Mouse (Mus musculus): ENCODE measurements around the gene Cdkn2aip. TPM values are rescaled to one million over a fixed set of nuclear protein-coding genes. Genes with fewer than 3 reads are reported as not detected.

Gene Cdkn2aip
- polyA plus RNA-seq, 1 experiment from 2014 or later: 37.2 TPM

GRCm38 (mm10) chr8:47693119-47693518 lies 20.6 kb downstream of the Cdkn2aip start:
- H3K27ac ChIP-seq (replicated peaks): no peak overlapping the region
- H3K9ac ChIP-seq: no peak overlapping the region
- ATAC-seq (ENCODE audit: low read depth): no peak
- H3K36me3 ChIP-seq: no peaks in the 10 kb centered on the region
- H3K9me3 ChIP-seq: no peaks in the 10 kb centered on the region
- H3K27me3 ChIP-seq: peaks cover 8% of the 10 kb centered on the region; the same call in 1 of the 2 replicates
- WGBS: 8% methylated on average over 2 of the region's 2 CpGs
- no peak overlapping the region for H3K4me2 ChIP-seq
- peaks cover 9% of the 10 kb centered on the region for H3K4me1 ChIP-seq (replicated peaks)
- H3K4me3 ChIP-seq: no peak overlapping the region

DNA sequence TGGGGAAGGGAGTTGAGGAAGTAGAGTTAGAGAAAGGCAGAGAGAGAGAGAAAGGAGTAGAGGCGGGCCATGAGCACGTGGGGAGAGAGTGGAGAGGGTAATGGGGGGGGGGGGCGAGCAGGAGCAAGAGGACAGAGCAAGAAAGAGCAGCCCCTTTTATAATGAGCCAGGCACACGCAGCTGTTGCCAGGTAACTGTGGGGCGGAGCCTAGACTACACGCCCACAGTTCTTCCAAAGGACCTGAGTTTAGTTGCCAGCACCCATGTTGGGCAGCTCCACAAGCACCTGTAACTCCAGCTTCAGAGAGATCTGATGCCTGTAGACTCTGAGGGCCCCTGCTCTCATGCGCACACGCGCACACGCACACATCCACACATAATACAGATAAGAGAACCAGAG lies 21.9 kb downstream of the Cdkn2aip start:
- Histone ChIP-seq H3K36me3 (no peaks in the 10 kb centered on the region), H3K4me2 (no peak overlapping the region), H3K4me1 (replicated peaks) (peaks cover 9% of the 10 kb centered on the region), H3K9ac (no peak overlapping the region), H3K4me3 (no peak overlapping the region), H3K9me3 (no peaks in the 10 kb centered on the region), H3K27ac (replicated peaks) (no peak overlapping the region), H3K27me3 (peaks cover 8% of the 10 kb centered on the region; the same call in 1 of the 2 replicates)
- 0 out of 2 replicates have a peak, but pooled peaks have one; percentile 15 for ATAC-seq (ENCODE audit: low read depth)
- WGBS: 71% methylated on average over 10 of the region's 10 CpGs

DNA sequence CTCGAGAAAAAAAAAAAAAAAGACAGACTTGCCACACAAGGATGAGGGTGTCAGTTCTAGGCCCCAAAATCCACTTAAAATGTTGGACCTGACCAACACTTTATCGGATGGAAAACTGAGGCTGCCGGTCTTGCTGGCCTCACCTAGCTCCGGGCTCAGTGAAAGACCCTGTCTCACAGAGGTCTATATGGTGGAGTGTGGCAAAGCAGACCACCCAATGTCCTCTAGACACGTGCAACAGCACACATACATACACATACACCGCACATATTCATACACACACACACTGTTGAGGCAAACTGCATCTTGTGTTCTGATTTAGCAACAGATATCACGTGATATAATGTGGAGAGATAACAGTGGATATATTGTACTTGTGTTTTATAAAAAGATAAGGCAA lies 22.4 kb downstream of the Cdkn2aip start:
- WGBS: 49% methylated on average over 7 of the region's 7 CpGs
- ATAC-seq (ENCODE audit: low read depth): no peak
- Histone ChIP-seq H3K9me3 (no peaks in the 10 kb centered on the region), H3K4me3 (no peak overlapping the region), H3K9ac (no peak overlapping the region), H3K36me3 (no peaks in the 10 kb centered on the region), H3K4me1 (replicated peaks) (peaks cover 9% of the 10 kb centered on the region), H3K27ac (replicated peaks) (no peak overlapping the region), H3K27me3 (peaks cover 8% of the 10 kb centered on the region; the same call in 1 of the 2 replicates), H3K4me2 (peak overlapping the region; percentile 53)

DNA sequence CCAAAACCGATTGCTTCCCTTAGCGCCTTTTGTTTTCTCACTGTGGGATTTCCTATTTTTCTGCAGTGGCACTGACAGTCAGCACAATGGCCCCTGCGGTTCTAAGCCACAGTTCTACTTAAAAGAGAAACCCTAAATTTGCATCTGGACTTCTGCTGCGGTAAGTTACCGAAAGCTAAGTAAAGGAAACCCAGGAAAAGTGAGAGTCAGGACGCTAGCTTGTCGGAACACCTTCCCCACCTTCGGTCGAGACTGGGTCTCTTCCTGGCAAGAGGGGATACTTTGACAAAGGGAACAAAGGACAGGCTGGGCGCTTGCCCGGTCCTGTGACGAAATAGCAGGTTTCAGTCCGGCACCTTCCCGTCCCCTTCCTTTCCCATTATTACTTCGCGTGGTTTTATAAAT lies 23.1 kb downstream of the Cdkn2aip start:
- H3K4me1 ChIP-seq (replicated peaks): peaks cover 9% of the 10 kb centered on the region
- peaks cover 8% of the 10 kb centered on the region; the same call in 1 of the 2 replicates for H3K27me3 ChIP-seq
- peak overlapping the region; percentile 53 for H3K4me2 ChIP-seq
- peak overlapping the region; percentile 29 for H3K4me3 ChIP-seq
- under 1% methylated on average over 16 of the region's 16 CpGs for WGBS
- no peak overlapping the region for H3K27ac ChIP-seq (replicated peaks)
- no peaks in the 10 kb centered on the region for H3K9me3 ChIP-seq
- H3K9ac ChIP-seq: peak overlapping the region; percentile 47
- no peaks in the 10 kb centered on the region for H3K36me3 ChIP-seq
- no peak for ATAC-seq (ENCODE audit: low read depth)

DNA sequence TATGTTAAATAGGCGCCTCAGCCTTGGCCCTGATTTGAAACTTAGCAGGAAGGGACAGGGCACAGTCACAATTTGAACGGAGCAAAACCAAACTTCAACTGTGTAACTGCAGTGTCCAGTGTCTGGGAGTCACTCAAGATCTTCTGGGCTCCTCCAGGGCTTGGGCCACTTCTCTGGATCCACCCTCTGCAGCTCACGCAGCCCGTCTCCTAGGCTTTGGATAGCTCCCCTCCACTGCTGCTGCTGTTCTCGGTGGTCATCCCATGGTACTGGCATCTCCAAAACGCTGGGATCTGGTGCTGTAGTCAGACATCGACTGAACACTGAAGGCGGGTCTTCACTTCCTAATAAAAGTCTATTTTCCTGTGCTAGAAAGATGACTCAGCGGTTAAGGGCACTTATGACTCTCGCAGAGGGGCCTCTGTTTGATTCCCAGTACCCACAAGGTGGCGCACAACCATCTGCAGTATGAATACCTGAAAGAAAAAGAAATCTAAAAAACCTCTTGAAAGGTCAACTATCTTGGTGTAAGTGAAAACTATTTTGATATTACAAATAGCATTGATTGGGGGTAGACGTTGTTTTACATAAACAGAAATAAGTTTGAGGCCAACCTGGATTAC lies 23.9 kb downstream of the Cdkn2aip start:
- H3K4me2 ChIP-seq: no peak overlapping the region
- H3K27ac ChIP-seq (replicated peaks): no peak overlapping the region
- no peak overlapping the region for H3K9ac ChIP-seq
- 58% methylated on average over 12 of the region's 12 CpGs for WGBS
- no peaks in the 10 kb centered on the region for H3K9me3 ChIP-seq
- H3K4me3 ChIP-seq: no peak overlapping the region
- peaks cover 8% of the 10 kb centered on the region; the same call in 1 of the 2 replicates for H3K27me3 ChIP-seq
- no peaks in the 10 kb centered on the region for H3K36me3 ChIP-seq
- 0 out of 2 replicates have a peak, but pooled peaks have one; percentile 3 for ATAC-seq (ENCODE audit: low read depth)
- peaks cover 9% of the 10 kb centered on the region for H3K4me1 ChIP-seq (replicated peaks)

GRCm38 (mm10) chr8:47684441-47684840 lies 29.3 kb downstream of the Cdkn2aip start:
- H3K4me3 ChIP-seq: no peak overlapping the region
- ATAC-seq (ENCODE audit: low read depth): no peak
- no peak overlapping the region for H3K27ac ChIP-seq (replicated peaks)
- H3K4me1 ChIP-seq (replicated peaks): no peaks in the 10 kb centered on the region
- no peaks in the 10 kb centered on the region for H3K36me3 ChIP-seq
- H3K4me2 ChIP-seq: no peak overlapping the region
- H3K27me3 ChIP-seq: no peaks in the 10 kb centered on the region
- WGBS: 76% methylated on average over 5 of the region's 5 CpGs
- H3K9ac ChIP-seq: no peak overlapping the region
- H3K9me3 ChIP-seq: no peaks in the 10 kb centered on the region

DNA sequence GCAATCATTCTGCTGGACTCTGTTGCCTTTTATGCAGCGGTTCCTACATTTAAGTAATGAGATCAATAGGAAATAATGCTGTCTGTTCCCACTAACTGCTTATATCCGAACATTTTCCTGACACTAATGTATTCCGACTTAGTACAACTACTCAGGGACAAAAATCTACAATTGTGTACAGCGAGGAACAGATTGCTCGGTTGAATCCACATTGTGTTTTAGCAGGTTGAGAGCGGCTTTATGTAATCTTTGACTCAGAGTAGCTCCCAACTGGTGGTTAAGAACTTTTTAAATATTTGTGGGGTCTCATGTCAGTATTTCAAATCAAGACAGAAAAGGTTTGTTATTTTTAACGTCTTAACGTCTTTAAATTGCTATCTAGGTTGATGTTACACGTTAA lies 29.7 kb downstream of the Cdkn2aip start:
- no peaks in the 10 kb centered on the region for H3K27me3 ChIP-seq
- H3K27ac ChIP-seq (replicated peaks): no peak overlapping the region
- no peak for ATAC-seq (ENCODE audit: low read depth)
- no peaks in the 10 kb centered on the region for H3K4me1 ChIP-seq (replicated peaks)
- no peak overlapping the region for H3K9ac ChIP-seq
- no peak overlapping the region for H3K4me2 ChIP-seq
- H3K9me3 ChIP-seq: no peaks in the 10 kb centered on the region
- 89% methylated on average over 9 of the region's 9 CpGs for WGBS
- H3K4me3 ChIP-seq: no peak overlapping the region
- H3K36me3 ChIP-seq: no peaks in the 10 kb centered on the region

- H3K27me3 ChIP-seq: no peaks in the 10 kb centered on the region
- 84% methylated on average over 4 of the region's 4 CpGs for WGBS
- H3K4me1 ChIP-seq (replicated peaks): peaks cover 8% of the 10 kb centered on the region
- H3K4me3 ChIP-seq: no peak overlapping the region
- H3K9ac ChIP-seq: no peak overlapping the region
- H3K27ac ChIP-seq (replicated peaks): no peak overlapping the region
- H3K36me3 ChIP-seq: no peaks in the 10 kb centered on the region
- no peak for ATAC-seq (ENCODE audit: low read depth)
- no peak overlapping the region for H3K4me2 ChIP-seq
- no peaks in the 10 kb centered on the region for H3K9me3 ChIP-seq
Observed at GRCm38 (mm10) chr8:47680306-47680705, 33.4 kb downstream of the Cdkn2aip start.

- Histone ChIP-seq H3K9me3 (no peaks in the 10 kb centered on the region), H3K27ac (replicated peaks) (no peak overlapping the region), H3K36me3 (no peaks in the 10 kb centered on the region), H3K4me1 (replicated peaks) (peaks cover 8% of the 10 kb centered on the region), H3K4me3 (no peak overlapping the region), H3K9ac (no peak overlapping the region), H3K27me3 (no peaks in the 10 kb centered on the region), H3K4me2 (no peak overlapping the region)
- no peak for ATAC-seq (ENCODE audit: low read depth)
- 80% methylated on average over 1 of the region's 1 CpGs for WGBS
Observed at GRCm38 (mm10) chr8:47679603-47680002, 34.1 kb downstream of the Cdkn2aip start.

DNA sequence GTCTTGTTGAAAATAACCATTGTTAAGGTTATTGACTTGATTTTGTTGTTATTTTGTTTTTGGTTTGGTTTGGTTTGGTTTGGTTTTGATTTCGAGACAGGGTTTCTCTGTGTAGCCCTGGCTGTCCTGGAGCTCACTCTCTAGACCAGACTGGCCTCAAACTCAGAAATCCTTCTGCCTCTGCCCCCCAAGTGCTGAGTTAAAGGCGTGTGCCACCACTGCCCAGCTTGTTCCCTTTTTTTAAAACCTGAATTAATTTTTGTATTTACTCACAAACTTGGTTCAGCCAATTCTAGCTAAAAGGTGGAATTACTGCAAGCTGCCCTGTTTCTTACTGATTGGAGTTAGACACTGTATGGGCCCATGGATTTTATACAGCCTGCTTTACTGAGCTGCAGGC lies 37.1 kb downstream of the Cdkn2aip start:
- H3K4me2 ChIP-seq: peak overlapping the region; percentile 75
- no peak for ATAC-seq (ENCODE audit: low read depth)
- H3K9ac ChIP-seq: peak overlapping the region; percentile 89; the same call in 1 of the 2 replicates
- peaks cover 12% of the 10 kb centered on the region for H3K4me1 ChIP-seq (replicated peaks)
- H3K27ac ChIP-seq (replicated peaks): no peak overlapping the region
- no peaks in the 10 kb centered on the region for H3K27me3 ChIP-seq
- H3K4me3 ChIP-seq: peak overlapping the region; percentile 84
- no peaks in the 10 kb centered on the region for H3K36me3 ChIP-seq
- no peaks in the 10 kb centered on the region for H3K9me3 ChIP-seq
- 56% methylated on average over 2 of the region's 2 CpGs for WGBS

DNA sequence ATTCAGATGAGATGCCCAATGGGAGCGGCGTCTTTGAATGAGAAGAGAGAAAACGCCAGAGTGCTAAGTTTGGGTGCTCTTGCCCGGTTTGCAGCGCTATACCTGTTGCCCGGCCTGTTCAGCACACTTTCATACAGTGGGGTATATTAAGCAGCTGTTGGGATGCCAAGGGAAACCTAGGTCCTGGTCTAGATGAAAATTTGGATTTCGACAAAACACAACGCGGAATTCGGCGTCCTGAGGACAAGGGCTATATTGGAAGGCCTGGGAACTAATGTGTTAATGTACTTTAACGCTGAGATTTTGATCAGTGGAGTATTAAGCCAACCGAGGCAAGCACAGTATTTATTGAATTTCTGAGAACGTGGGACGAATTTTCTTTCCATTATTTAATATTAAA lies 37.5 kb downstream of the Cdkn2aip start:
- H3K27me3 ChIP-seq: no peaks in the 10 kb centered on the region
- H3K4me2 ChIP-seq: peak overlapping the region; percentile 75
- H3K4me1 ChIP-seq (replicated peaks): peaks cover 12% of the 10 kb centered on the region
- WGBS: 4% methylated on average over 15 of the region's 15 CpGs
- peak overlapping the region; percentile 89 for H3K9ac ChIP-seq
- H3K36me3 ChIP-seq: no peaks in the 10 kb centered on the region
- H3K27ac ChIP-seq (replicated peaks): no peak overlapping the region; the same call in 1 of the 2 replicates
- peak overlapping the region; percentile 84 for H3K4me3 ChIP-seq
- H3K9me3 ChIP-seq: no peaks in the 10 kb centered on the region
- no peak for ATAC-seq (ENCODE audit: low read depth)

DNA sequence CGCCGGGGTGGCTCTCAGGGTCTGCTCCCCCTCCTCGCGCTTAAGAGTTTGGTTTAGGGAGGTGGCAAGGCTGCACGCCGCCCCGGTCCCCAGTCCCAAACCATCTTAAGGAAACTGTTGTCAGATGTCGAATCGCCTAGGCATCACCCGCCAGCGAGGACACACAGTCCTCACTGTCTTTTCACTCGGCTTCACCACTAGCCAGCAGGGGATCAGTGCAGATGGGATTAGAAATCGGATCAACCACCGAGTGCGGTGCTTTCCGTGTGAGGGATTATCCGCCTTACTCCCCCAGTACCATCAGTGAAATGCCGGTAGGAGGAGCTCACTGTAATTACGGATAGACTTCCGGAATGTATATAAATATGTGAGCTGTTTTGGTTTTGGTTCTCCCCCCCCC lies 37.9 kb downstream of the Cdkn2aip start:
- H3K27me3 ChIP-seq: no peaks in the 10 kb centered on the region
- H3K27ac ChIP-seq (replicated peaks): peak overlapping the region; percentile 94
- H3K9ac ChIP-seq: peak overlapping the region; percentile 89
- no peaks in the 10 kb centered on the region for H3K9me3 ChIP-seq
- H3K4me1 ChIP-seq (replicated peaks): peaks cover 12% of the 10 kb centered on the region
- WGBS: under 1% methylated on average over 20 of the region's 20 CpGs
- H3K4me2 ChIP-seq: peak overlapping the region; percentile 75
- no peak; the same call in none of the 2 replicates for ATAC-seq (ENCODE audit: low read depth)
- H3K4me3 ChIP-seq: peak overlapping the region; percentile 84
- no peaks in the 10 kb centered on the region for H3K36me3 ChIP-seq
